Mouse (Mus musculus): ENCODE measurements around the gene Atg9b.

The Atg9b gene

DNA sequence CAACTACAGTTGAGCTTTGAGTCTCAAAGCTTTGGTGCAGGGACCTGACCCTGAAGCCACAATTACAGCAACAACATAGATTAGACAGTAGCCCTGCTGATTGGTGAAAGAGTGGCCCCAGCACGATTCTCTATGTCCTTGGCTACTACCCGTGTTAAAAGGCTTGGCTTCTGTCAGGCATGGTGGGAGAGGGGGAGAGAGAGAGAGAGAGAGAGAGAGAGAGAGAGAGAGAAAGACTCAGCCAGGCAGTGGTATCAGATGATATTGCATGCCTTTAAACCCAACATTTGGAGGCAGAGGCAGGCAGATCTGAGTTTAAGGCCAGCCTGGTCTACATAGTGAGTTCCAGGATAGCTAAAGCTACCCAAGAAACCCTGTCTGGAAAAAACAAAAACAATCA lies 10.0 kb downstream of the Atg9b start:
- DNase-seq (ENCODE audit: low read depth, low spot score), result no peak

DNA sequence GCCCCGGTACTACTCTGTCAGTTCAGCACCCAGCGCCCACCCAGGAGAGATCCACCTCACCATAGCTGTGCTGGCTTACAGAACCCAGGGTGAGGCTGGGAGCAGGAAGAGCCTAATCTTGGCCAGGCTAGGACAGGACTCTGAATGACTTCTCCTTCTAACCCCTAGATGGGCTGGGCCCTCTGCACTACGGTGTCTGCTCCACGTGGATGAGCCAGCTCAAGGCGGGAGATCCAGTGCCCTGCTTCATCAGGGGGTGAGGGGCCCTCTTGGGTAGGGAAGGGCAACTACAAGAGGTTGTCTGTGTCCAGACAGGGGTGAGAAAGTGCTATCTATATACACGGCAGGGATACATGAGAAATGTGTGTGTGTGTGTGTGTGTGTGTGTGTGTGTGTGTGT lies 10.5 kb downstream of the Atg9b start:
- no peak for DNase-seq (ENCODE audit: low read depth, low spot score)

DNA sequence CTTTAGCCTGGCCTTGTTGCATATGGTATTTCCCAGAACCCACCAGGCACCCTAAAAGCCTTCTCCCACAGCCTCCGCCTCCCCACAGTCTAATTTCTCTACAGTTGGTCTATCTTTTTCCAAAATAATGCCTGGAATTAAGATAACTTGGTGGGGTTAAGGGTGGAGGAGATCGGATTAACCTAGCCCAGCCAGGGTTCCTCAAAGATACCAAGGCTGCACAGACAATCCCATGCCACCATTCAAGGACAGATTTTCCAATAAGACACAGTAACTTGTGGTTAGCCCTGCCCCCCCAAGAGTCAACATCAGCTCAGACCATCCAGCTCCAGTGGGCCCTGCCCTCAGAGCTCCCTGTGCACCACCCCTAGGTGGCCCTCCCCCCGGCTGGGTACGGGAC lies 11.4 kb downstream of the Atg9b start:
- no peak for DNase-seq (ENCODE audit: low read depth, low spot score)

DNA sequence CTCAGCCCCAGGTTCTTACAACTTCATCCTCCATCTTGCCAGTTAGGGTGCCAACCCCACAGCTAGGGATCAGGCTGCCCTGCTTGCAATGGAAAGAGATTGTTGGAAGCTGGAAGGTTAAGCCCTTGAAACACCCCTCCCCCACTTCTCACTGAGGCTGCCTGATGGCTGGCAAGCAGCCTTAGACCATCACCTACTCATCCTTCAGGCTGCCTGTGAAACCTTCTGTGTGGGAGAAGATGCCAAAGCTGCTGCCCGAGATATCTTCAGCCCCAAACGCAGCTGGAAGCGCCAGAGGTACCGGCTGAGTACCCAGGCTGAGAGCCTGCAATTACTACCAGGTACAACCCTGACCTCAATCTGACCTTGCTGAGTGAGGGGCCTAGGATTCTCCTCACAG lies 12.4 kb downstream of the Atg9b start:
- no peak for DNase-seq (ENCODE audit: low read depth, low spot score)

DNA sequence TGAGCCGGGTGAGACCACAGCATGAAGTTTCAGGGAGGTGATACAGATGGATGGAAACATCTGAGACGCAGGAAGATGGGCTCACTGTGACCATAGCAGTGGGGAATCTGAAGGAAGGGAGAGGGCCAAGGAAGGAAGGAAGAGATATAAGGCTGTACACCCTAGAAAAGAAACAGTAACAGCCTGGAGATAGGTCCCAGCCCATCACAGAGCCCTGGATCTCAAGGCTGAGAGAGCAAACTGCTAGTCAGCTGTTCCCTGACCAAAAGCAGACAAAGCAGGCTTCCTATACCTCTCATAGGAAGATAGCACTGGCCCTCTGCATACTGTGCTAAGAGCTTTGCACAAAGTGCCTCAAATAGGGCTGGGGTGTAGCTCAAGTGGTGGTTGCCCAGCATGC lies 13.2 kb downstream of the Atg9b start:
- no peak for DNase-seq (ENCODE audit: low read depth, low spot score)

DNA sequence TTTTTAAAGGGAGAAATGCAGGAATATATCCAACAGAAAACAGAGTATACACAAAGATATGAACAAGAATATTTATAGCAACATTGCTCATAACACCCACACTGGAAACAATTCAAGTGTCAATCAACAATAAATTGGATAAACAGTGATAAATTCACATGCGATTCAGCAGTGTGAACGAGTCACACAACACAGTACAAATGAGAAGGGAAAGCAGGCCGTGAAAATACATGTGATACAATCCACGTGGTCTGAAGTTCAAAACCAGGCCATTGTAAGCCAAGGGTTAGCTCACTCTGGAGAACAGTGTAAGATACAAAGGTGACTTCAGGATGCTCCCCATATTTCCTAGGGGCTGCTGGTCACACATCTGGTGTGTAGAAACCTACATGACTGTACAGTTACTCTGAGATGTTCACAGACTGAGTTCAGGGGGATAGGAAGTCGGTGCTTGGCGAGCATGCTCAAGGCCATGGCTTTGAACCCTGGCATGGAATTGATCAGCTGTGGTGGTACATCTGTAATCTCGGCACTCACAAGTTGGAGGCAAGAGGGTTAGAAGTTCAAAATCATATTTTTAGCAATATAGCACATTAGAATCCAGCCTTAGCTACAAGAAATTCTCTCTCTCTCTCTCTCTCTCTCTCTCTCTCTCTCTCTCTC lies 17.1 kb downstream of the Atg9b start:
- DNase-seq (ENCODE audit: low read depth, low spot score), result no peak

DNA sequence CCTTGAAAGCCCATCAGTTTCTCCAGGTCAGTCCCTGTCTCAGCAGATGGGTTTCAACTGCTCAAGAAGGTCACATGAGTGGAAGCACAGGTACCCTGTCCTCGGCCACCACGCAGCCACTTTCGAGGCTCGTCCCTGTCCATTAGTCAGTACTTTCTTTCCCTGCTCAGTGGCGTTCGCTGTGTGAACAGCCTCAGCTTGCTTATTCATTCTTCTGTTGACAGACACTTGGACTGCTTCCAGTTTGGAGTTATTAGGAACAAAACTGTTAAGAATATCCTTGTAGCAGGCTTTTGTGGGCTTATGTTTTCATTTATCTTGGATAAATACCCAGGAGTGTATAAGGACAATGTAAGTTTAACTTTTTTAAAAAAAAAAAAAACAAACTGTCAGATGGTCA lies 17.7 kb downstream of the Atg9b start:
- no peak for DNase-seq (ENCODE audit: low read depth, low spot score)

DNA sequence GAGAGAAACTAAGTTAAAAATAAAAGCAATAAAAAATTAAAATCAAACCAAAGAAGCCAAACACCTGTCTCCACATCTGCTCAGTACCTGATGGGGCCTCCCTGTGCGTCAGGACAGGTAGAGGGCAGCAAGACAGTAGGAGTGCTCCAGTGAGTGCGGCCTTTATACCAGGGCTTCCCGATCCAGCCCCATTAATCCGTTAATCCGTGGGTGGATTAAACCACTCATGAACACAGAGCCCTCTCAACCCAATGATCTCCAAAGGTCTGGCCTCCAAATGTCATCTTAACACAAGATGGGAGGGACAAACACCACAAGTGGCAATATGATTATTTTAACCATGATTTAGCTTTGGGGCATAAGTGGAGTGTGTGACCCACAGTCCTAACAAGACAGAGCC lies 18.1 kb downstream of the Atg9b start:
- no peak for DNase-seq (ENCODE audit: low read depth, low spot score)

DNA sequence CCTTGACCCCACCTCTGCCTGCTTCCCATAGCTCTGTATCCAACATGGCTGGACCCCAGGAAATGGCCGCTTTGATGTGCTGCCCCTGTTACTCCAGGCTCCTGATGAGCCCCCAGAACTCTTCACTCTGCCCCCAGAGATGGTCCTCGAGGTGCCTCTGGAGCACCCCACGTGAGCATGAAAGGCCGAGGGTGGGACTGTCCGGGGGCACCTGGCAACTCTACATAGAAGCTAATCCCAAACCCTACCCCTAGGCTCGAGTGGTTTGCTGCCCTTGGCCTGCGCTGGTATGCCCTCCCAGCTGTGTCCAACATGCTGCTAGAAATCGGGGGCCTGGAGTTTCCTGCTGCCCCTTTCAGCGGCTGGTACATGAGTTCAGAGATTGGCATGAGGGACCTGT lies 22.2 kb downstream of the Atg9b start:
- DNase-seq (ENCODE audit: low read depth, low spot score), result no peak

DNA sequence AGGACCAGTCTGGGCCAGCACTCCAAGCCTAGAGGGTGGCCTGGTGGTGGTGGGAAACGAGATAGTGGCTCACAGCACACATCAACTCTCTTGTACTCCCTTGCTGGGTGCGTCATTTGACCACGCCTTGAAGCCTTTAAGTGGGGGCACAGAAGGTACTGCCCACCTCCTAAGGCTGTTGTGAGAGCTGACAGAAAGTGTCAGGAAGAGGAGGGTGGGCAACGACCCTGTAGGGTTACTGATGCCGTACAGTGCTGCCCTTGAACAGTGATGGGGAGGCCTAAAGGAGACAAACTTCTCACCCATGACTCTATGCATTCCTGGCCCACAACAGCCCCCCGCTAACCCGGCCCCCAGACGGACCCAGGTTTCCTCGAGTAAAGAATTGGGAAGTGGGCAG lies 25.5 kb downstream of the Atg9b start:
- no peak for DNase-seq (ENCODE audit: low read depth, low spot score)

DNA sequence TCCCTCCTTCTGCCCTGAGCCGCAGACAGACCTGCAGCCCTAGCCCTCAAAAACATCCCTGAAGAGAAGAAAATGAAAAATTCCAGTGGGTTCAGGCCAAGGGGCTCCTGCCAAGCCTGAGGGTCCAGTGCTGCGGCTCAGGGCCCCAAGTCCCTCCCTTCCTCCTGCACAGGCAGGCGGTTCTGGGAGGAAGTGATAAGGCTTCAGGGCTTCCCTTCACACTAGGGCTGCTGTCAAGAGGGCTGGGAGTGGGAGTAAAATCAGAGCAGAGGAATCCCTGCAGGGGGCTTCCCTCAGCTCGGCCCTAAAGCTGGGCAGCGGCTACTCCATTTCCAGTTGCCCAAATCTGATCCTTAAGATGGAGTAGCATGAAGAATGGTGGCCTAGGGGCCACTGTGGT lies 26.4 kb downstream of the Atg9b start:
- DNase-seq (ENCODE audit: low read depth, low spot score), result no peak

DNA sequence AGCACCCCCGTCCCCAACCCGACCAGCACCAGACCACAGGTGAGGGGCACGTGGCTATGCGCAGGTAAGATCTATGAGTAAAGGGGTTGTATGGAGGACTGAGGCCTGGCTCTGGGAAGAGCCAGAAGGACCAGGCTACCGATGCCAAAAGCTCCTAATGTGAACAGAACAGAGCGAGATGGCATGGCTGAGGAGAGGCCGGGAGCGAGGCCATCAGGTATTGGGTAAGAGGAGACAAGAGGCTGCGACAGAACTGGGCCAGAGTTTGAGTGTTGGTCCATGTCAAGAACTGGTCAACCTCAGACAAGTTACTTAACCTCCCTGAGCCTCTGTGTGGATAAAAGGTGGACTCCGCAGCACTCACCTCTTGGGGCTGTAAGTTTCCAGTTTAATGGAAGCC lies 27.0 kb downstream of the Atg9b start:
- DNase-seq (ENCODE audit: low read depth, low spot score), result no peak

DNA sequence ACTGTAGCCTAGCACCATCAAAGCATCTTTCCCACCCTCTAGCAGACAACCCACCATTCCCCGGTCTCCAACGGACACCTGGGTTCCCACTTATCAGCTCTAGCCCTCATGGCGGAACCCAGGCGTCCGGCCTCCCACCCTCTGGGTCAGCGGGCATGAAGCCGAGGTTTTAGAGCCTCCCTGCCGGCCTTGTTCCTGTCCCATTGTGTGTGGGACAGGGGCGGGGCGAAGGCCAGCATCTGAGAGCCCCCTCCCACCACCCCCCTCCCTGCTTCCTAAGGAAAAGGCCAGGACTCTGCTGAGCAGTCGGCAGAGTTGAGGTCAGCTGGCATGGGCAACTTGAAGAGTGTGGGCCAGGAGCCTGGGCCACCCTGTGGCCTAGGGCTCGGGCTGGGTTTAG lies 27.4 kb downstream of the Atg9b start, which contains the start of gene Nos3:
Nos3 (plus strand) TSS at position 303 of the 400 bp plus-strand sequence.
- DNase-seq (ENCODE audit: low read depth, low spot score), result peak; percentile 27

DNA sequence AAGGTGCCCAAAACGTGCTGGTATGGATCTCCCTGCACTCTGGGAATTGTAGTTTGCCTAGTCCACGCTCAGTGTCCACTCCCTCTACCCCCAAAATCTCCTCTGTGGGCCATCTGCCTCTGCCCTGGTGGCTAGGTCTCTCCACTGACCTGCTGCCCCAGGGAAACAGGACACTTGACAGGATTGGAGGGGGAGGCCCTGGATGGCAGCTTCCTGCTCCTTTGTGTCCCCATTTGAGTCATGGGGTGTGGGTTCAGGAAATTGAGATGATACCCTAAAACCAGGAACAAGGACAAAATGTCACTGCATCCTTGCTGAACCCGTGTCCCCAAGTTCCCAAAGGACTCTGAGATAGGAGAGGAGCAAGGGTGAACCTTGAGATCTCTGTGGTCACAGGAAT lies 27.9 kb downstream of the Atg9b start:
- DNase-seq (ENCODE audit: low read depth, low spot score), result no peak

DNA sequence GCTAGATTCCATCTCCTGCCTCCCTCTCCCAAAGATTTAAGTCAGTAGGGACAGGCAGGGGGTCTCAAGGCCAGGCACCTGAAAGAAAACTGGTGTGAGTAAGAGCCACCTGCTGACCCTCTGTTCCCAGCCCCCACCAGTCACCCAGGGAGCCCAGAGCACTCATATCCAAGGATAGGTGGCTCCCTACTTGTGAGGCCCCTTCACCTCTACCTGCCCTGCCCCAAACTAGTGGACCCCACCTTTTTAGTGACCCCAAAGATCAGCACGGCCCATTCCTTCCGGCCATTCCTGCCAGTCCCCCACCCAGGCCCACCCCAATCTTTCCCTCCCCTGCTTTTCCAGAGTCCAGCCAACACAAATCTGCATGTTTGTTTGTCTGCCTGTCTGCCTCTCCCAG lies 28.5 kb downstream of the Atg9b start:
- DNase-seq (ENCODE audit: low read depth, low spot score), result no peak

DNA sequence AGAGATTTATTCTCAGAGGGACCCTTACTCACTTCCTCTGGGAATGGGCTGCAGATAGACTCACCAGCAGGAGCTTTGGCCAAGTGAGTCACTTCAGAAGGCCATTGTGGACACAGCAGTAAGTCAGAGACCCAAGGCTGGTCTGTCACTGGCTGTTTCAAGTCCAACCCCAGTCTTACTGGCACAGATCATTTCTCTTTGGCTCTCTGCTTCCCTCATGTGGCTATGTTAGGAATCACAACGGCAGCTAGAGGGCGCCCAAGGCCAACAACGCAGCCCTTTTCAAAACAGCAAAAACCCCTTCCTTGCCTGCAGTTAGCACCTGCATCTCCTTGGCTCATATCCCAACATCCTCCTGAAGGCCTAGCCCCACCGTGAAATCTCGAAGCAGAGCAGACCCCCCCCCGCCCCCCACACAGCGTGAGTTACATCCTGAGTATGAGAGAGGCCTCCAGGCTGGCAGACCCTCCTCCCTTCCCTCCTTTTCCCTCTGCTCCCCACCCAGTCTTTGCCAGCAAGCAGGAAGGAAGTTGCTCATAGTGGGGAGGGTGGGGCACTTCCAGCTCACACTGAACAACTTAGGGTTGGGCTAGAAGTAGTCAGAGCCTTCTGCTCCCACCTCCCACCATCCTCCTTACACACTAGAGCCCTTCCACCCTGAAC lies 31.0 kb downstream of the Atg9b start:
- DNase-seq (ENCODE audit: low read depth, low spot score), result peak; percentile 95

DNA sequence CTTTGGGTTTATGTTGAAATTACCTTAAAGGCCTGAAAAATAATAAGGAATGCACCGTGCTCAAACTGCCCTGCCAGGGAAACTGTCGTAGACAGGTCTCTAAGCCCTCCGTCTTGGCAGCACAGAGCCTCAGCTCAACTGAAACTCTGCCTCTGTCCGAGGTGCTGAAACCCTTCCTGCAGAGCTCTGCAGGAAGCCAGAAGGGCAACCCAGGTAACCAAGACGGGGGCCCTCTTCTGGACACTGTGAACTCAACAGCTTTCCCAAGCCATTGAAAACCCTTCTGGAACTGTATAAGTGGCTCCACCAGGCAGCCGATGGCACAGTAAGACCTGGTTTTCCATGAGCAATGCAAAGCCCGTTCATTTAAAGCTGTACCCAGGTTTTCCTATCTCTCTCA lies 34.5 kb downstream of the Atg9b start:
- DNase-seq (ENCODE audit: low read depth, low spot score), result peak; percentile 90

DNA sequence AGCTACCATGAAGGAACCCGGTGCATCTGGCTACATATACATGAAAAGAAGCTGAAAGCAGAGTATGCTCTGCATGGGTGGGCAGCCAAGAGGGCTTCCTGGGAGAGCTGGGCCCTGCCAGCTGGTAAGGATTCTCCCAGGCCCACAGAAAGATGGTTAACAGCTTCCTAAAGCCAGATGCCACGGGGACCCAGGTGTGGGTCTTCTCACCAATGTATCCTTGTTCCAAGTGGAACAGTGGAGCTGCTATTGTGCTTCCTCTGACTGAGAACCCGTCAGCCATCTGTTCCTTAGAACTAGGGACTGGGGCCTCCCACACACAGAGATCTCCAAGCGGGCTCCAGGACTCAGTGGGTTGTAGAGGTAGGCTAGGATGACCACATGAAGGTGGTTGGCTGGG lies 35.2 kb downstream of the Atg9b start:
- no peak for DNase-seq (ENCODE audit: low read depth, low spot score)

DNA sequence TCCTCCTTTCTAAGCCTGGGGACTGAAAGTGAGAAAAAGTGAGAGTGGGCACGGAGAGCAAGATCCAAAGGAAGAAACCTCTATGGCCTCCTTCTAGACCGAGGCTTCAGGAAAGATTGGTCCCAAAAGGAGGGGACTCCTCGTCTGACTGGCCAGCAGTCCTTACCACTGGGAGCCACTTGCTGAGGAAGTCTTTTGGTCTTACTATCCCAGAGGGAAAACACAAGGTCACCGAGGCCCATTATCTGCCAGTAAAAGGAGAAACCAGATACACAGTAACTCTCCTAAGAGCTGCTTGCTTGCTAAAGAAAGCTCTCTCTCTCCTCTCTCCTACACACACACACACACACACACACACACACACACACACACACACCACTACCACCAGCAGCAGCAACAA lies 38.6 kb downstream of the Atg9b start:
- no peak for DNase-seq (ENCODE audit: low read depth, low spot score)

DNA sequence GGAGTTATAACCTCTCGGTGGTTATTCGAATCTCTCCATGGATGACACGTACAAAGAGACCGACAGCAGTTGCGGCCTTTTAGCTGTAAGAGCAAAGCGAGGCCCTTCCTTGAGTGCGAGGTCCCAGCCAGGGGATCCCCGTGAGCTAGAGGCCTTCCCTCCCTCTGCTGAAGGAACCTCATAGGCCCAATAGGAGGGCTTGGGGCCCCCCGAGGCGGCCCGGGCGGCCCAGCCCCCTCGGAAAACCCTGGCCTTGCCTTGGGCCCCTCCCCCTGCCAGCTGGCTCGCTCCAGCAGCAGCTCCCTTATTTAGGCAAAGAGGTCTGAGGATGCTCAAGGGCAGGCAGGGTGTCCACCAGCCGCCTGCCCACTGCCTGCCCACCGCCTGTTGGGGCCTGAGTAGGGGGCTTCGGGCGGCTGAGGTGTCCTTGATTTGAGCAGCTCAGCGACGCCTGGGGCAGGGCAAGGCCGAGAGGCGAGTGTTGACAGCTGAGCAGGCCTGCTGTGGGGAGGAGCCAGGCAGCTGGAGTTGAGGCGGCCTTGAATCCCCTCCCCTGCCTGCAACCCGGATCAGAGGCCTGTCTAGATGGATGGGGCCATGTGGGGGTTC lies 39.6 kb downstream of the Atg9b start:
- peak; percentile 70 for DNase-seq (ENCODE audit: low read depth, low spot score)

DNA sequence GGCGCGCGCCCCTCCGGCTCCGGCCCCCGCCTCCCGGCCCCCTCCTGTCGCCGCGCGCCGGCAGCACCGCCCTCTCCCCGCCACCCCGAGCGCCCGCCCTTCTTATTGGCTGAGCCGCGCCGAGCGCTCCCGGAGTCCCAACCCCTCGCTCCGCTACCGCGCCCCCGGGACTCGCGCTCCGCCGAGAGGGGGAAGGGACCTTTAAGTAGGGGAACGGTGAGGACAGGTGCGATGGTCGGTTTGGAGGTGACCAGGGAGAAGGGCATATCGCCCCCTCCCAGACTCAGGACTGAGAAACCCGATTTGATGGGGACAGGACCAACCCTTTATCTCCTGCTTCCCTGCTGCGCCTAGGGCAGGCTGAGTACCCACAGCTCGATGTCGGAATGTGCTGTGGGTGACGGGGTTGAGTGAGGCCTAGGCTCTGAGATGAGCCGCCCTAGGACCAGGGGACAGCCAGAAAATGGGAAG lies 40.2 kb downstream of the Atg9b start:
- DNase-seq (ENCODE audit: low read depth, low spot score), result peak; percentile 86

DNA sequence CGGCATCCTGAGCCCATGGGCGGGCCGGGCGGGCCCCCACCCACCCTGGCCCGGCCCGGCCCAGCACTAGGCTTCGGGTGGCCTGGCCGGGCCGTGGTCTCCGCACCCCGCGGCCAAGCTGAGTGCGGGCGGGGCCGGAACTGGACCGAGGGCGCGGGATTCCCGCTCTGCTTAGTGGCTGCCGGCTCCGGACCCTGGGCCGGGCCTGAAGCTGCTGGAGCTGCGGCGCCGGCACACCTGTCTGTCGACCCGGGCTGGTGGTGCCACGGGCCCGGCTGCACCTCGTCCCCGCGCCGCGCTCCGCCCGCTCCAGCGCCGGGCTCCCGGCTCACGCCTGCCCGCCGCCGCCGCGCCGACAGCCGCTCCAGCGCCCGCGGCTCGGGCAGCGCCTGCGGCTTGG lies 40.7 kb downstream of the Atg9b start, which contains the start of gene Kcnh2:
Kcnh2 (minus strand) TSS at position 327 of the 400 bp plus-strand sequence.
- DNase-seq (ENCODE audit: low read depth, low spot score), result peak; percentile 45
